Mouse (Mus musculus): Measurements from ENCODE around the gene Gm28047. TPM values are rescaled to one million over a fixed set of nuclear protein-coding genes. Genes with fewer than 3 reads are reported as not detected.
A peak's percentile ranks its signal among the peaks of the same experiment; 100 is the strongest.

The Gm28047 gene
- total and polyA plus RNA-seq, 3 experiments = 0.36 to 1.3 TPM; not detected in 1

GRCm38 (mm10) chr15:102546246-102546645, 78.6 kb downstream of the Gm28047 start:
- peaks cover 9% of the 10 kb centered on the region for H3K36me3 ChIP-seq (ENCODE audit: control insufficient read depth, insufficient read depth, low read length)
- TF ChIP-seq EP300 (IDR thresholded peaks at IDR 0.05; ENCODE audit: insufficient read depth, low read depth, low read length) = no peak
- no peak for TF ChIP-seq CTCF (IDR thresholded peaks at IDR 0.05)
- TF ChIP-seq POLR2A (IDR thresholded peaks at IDR 0.05; ENCODE audit: insufficient read depth, low read depth, low read length) = no peak
- no peaks in the 10 kb centered on the region for H3K27me3 ChIP-seq (ENCODE audit: control insufficient read depth, insufficient read depth, low read length)
- no peak overlapping the region for H3K9ac ChIP-seq (ENCODE audit: low read depth, low read length)
- no peak for DNase-seq
- peaks cover 6% of the 10 kb centered on the region; the same call in 1 of the 2 replicates for H3K4me1 ChIP-seq (ENCODE audit: control insufficient read depth, insufficient read depth, low read length)
- H3K4me3 ChIP-seq = no peak overlapping the region
- WGBS = 88% methylated on average over 3 of the region's 3 CpGs
- no peaks in the 10 kb centered on the region for H3K79me2 ChIP-seq (replicated peaks; ENCODE audit: control insufficient read depth, insufficient read depth, low read length)
- intact Hi-C loops (cut with DNase I) = loop anchor here (5.0 kb wide), 2 partner anchors 76 to 121 kb away; no protein-coding TSS in a partner anchor
- H3K27ac ChIP-seq = peak overlapping the region; percentile 54

GRCm38 (mm10) chr15:102544801-102545200, 80.1 kb downstream of the Gm28047 start:
- TF ChIP-seq POLR2A (IDR thresholded peaks at IDR 0.05; ENCODE audit: insufficient read depth, low read depth, low read length) = no peak
- TF ChIP-seq EP300 (IDR thresholded peaks at IDR 0.05; ENCODE audit: insufficient read depth, low read depth, low read length) = no peak
- no peak for TF ChIP-seq CTCF (IDR thresholded peaks at IDR 0.05)
- peaks cover 6% of the 10 kb centered on the region; the same call in 1 of the 2 replicates for H3K4me1 ChIP-seq (ENCODE audit: control insufficient read depth, insufficient read depth, low read length)
- H3K4me3 ChIP-seq = no peak overlapping the region
- no peaks in the 10 kb centered on the region for H3K27me3 ChIP-seq (ENCODE audit: control insufficient read depth, insufficient read depth, low read length)
- no peak for DNase-seq
- no peak overlapping the region for H3K9ac ChIP-seq (ENCODE audit: low read depth, low read length)
- H3K27ac ChIP-seq = no peak overlapping the region
- no peaks in the 10 kb centered on the region for H3K79me2 ChIP-seq (replicated peaks; ENCODE audit: control insufficient read depth, insufficient read depth, low read length)
- WGBS = 92% methylated on average over 4 of the region's 4 CpGs
- intact Hi-C loops (cut with DNase I) = loop anchor here (5.0 kb wide), 2 partner anchors 78 to 122 kb away; no protein-coding TSS in a partner anchor
- H3K36me3 ChIP-seq (ENCODE audit: control insufficient read depth, insufficient read depth, low read length) = peaks cover 9% of the 10 kb centered on the region

- Histone ChIP-seq H3K4me3 (no peak overlapping the region), H3K36me3 (ENCODE audit: control insufficient read depth, insufficient read depth, low read length) (peaks cover 17% of the 10 kb centered on the region), H3K27me3 (ENCODE audit: control insufficient read depth, insufficient read depth, low read length) (no peaks in the 10 kb centered on the region), H3K27ac (no peak overlapping the region), H3K79me2 (replicated peaks; ENCODE audit: control insufficient read depth, insufficient read depth, low read length) (no peaks in the 10 kb centered on the region), H3K4me1 (ENCODE audit: control insufficient read depth, insufficient read depth, low read length) (no peaks in the 10 kb centered on the region), H3K9ac (ENCODE audit: low read depth, low read length) (no peak overlapping the region)
- no peak for TF ChIP-seq CTCF (IDR thresholded peaks at IDR 0.05)
- TF ChIP-seq POLR2A (IDR thresholded peaks at IDR 0.05; ENCODE audit: insufficient read depth, low read depth, low read length) = no peak
- no peak for TF ChIP-seq EP300 (IDR thresholded peaks at IDR 0.05; ENCODE audit: insufficient read depth, low read depth, low read length)
- no peak for DNase-seq
- WGBS = 98% methylated on average over 7 of the region's 7 CpGs
- intact Hi-C loops (cut with DNase I) = no loop called here
Observed at GRCm38 (mm10) chr15:102533926-102534325, 90.9 kb downstream of the Gm28047 start.

- no peaks in the 10 kb centered on the region for H3K4me1 ChIP-seq (ENCODE audit: control insufficient read depth, insufficient read depth, low read length)
- no peak overlapping the region for H3K9ac ChIP-seq (ENCODE audit: low read depth, low read length)
- 89% methylated on average over 3 of the region's 3 CpGs for WGBS
- no peaks in the 10 kb centered on the region for H3K79me2 ChIP-seq (replicated peaks; ENCODE audit: control insufficient read depth, insufficient read depth, low read length)
- H3K4me3 ChIP-seq = no peak overlapping the region
- intact Hi-C loops (cut with DNase I) = no loop called here
- TF ChIP-seq EP300 (IDR thresholded peaks at IDR 0.05; ENCODE audit: insufficient read depth, low read depth, low read length) (no peak), CTCF (IDR thresholded peaks at IDR 0.05) (no peak)
- no peak for DNase-seq
- H3K27ac ChIP-seq = no peak overlapping the region
- peaks cover 17% of the 10 kb centered on the region for H3K36me3 ChIP-seq (ENCODE audit: control insufficient read depth, insufficient read depth, low read length)
- no peaks in the 10 kb centered on the region for H3K27me3 ChIP-seq (ENCODE audit: control insufficient read depth, insufficient read depth, low read length)
Observed at GRCm38 (mm10) chr15:102532106-102532900, 92.6 kb downstream of the Gm28047 start.

GRCm38 (mm10) chr15:102531586-102531985, 93.3 kb downstream of the Gm28047 start:
- 89% methylated on average over 4 of the region's 4 CpGs for WGBS
- no peak for DNase-seq
- no peak overlapping the region for H3K27ac ChIP-seq
- no peak overlapping the region for H3K9ac ChIP-seq (ENCODE audit: low read depth, low read length)
- no peaks in the 10 kb centered on the region for H3K27me3 ChIP-seq (ENCODE audit: control insufficient read depth, insufficient read depth, low read length)
- no peaks in the 10 kb centered on the region for H3K4me1 ChIP-seq (ENCODE audit: control insufficient read depth, insufficient read depth, low read length)
- no peaks in the 10 kb centered on the region for H3K79me2 ChIP-seq (replicated peaks; ENCODE audit: control insufficient read depth, insufficient read depth, low read length)
- peaks cover 17% of the 10 kb centered on the region for H3K36me3 ChIP-seq (ENCODE audit: control insufficient read depth, insufficient read depth, low read length)
- intact Hi-C loops (cut with DNase I) = no loop called here
- TF ChIP-seq CTCF (IDR thresholded peaks at IDR 0.05) (no peak), POLR2A (IDR thresholded peaks at IDR 0.05; ENCODE audit: insufficient read depth, low read depth, low read length) (no peak), EP300 (IDR thresholded peaks at IDR 0.05; ENCODE audit: insufficient read depth, low read depth, low read length) (no peak)
- H3K4me3 ChIP-seq = no peak overlapping the region

GRCm38 (mm10) chr15:102530566-102530965, 94.3 kb downstream of the Gm28047 start:
- no peaks in the 10 kb centered on the region for H3K79me2 ChIP-seq (replicated peaks; ENCODE audit: control insufficient read depth, insufficient read depth, low read length)
- H3K27ac ChIP-seq = no peak overlapping the region
- intact Hi-C loops (cut with DNase I) = no loop called here
- H3K27me3 ChIP-seq (ENCODE audit: control insufficient read depth, insufficient read depth, low read length) = no peaks in the 10 kb centered on the region
- WGBS = 41% methylated on average over 4 of the region's 4 CpGs
- H3K4me1 ChIP-seq (ENCODE audit: control insufficient read depth, insufficient read depth, low read length) = no peaks in the 10 kb centered on the region
- DNase-seq = no peak
- peaks cover 14% of the 10 kb centered on the region for H3K36me3 ChIP-seq (ENCODE audit: control insufficient read depth, insufficient read depth, low read length)
- no peak overlapping the region for H3K4me3 ChIP-seq
- no peak for TF ChIP-seq CTCF (IDR thresholded peaks at IDR 0.05)
- no peak for TF ChIP-seq POLR2A (IDR thresholded peaks at IDR 0.05; ENCODE audit: insufficient read depth, low read depth, low read length)
- no peak for TF ChIP-seq EP300 (IDR thresholded peaks at IDR 0.05; ENCODE audit: insufficient read depth, low read depth, low read length)
- H3K9ac ChIP-seq (ENCODE audit: low read depth, low read length) = no peak overlapping the region
